Mouse (Mus musculus) testis, adult 2 months (tissue): ENCODE measurements around the gene Cd83.

Source experiments
- CTCF ChIP-seq: fragments of 200-500 bp; IDR thresholded peaks from 2 replicates; pipeline ENCODE4 v1.5.1; 2012; ENCODE audit warnings: low read depth, mild to moderate bottlenecking, inconsistent platforms, low read length, moderate library complexity; ENCODE audit not compliant: control insufficient read depth, insufficient read depth, insufficient replicate concordance
- POLR2A ChIP-seq: fragments of 200-500 bp; IDR thresholded peaks from 2 replicates; pipeline ENCODE4 v1.6.1; 2012; ENCODE audit warnings: low read depth, mild to moderate bottlenecking, inconsistent platforms, low read length, moderate library complexity; ENCODE audit not compliant: control insufficient read depth

GRCm38 (mm10) chr13:43755573-43755972 is 29.0 kb upstream of the Cd83 start:
- TF ChIP-seq CTCF (no peak), POLR2A (no peak)
